Mouse (Mus musculus) embryonic fibroblast, embryonic 13.5 days (primary cell): ENCODE measurements around the gene Ropn1l.

Source experiments
- CTCF ChIP-seq: IDR thresholded peaks from 2 replicates; pipeline ENCODE4 v1.5.1; 2011; ENCODE audit warnings: mild to moderate bottlenecking, control low read depth, low read length, moderate library complexity, borderline replicate concordance; ENCODE audit not compliant: insufficient read depth
- POLR2A ChIP-seq: IDR thresholded peaks from 2 replicates; pipeline ENCODE4 v1.6.1; 2011; ENCODE audit warnings: low read depth, mild to moderate bottlenecking, control low read depth, low read length, moderate library complexity

DNA sequence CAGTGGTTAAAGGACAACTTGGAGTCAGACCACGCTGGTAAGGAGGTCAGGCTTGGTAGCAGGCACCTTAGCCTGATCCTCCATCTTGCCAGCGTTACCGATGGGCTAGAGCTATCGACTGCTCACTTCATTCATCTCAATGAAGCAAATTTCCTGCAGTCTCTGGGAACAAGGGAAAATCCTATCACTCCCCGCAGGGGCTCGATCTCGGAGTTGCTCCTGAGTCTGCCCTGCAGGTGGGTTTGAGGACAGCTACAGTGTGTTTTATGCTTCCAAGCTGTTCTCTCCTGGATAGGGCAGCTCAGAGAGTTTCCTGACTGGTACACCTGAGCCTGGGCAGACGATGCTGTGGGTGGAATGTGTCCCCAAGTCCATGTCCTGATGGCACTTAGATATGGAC is 49.2 kb downstream of the Ropn1l start:
- no peak for TF ChIP-seq CTCF
- TF ChIP-seq POLR2A = no peak
